Mouse (Mus musculus) midbrain, embryonic 15.5 days (tissue): ENCODE measurements at regions not wholly inside any gene's neighbourhood (a gene's known extent, or its start where the extent isn't known, plus 50 kb on each side); places are given as distances from the start of the nearest gene placed in this dataset.

Experiments
- ATAC-seq: fragments of 200-750 bp; cut with Nextera tagmentation; replicated peaks from 2 replicates; pipeline ENCODE4 v1.8.0; 2017; ENCODE audit warnings: moderate TSS enrichment
- H3K27ac ChIP-seq: fragments of 300-500 bp; sonication (generic); 2 replicates; pipeline ENCODE4 v1.5.1; 2015; ENCODE audit warnings: mild to moderate bottlenecking, inconsistent platforms
- H3K27me3 ChIP-seq: fragments of 300-500 bp; sonication (generic); replicated peaks from 2 replicates; pipeline ENCODE4 v1.6.1; 2015; ENCODE audit warnings: inconsistent platforms
- H3K36me3 ChIP-seq: fragments of 300-500 bp; sonication (generic); replicated peaks from 2 replicates; pipeline ENCODE4 v1.6.1; 2015; ENCODE audit warnings: inconsistent platforms
- H3K4me1 ChIP-seq: fragments of 300-500 bp; sonication (generic); 2 replicates; pipeline ENCODE4 v1.6.1; 2015; ENCODE audit warnings: inconsistent platforms
- H3K4me2 ChIP-seq: fragments of 300-500 bp; sonication (generic); 2 replicates; pipeline ENCODE4 v1.6.1; 2015; ENCODE audit warnings: inconsistent platforms, mild to moderate bottlenecking, moderate library complexity
- H3K4me3 ChIP-seq: fragments of 300-500 bp; sonication (generic); 2 replicates; pipeline ENCODE4 v1.5.1; 2015; ENCODE audit warnings: mild to moderate bottlenecking, inconsistent platforms
- H3K9ac ChIP-seq: fragments of 300-500 bp; sonication (generic); 2 replicates; pipeline ENCODE4 v1.6.1; 2015; ENCODE audit warnings: mild to moderate bottlenecking, inconsistent platforms
- H3K9me3 ChIP-seq: fragments of 300-500 bp; sonication (generic); 2 replicates; pipeline ENCODE4 v1.6.1; 2016; ENCODE audit warnings: inconsistent platforms
- WGBS: fragments of 180-500 bp; shearing (Covaris S2); methylation state at CpG from one replicate; pipeline ENCODE4 v1.1.7; 2015; ENCODE audit warnings: mixed read lengths; 5-methylcytosine and 5-hydroxymethylcytosine counted together

DNA sequence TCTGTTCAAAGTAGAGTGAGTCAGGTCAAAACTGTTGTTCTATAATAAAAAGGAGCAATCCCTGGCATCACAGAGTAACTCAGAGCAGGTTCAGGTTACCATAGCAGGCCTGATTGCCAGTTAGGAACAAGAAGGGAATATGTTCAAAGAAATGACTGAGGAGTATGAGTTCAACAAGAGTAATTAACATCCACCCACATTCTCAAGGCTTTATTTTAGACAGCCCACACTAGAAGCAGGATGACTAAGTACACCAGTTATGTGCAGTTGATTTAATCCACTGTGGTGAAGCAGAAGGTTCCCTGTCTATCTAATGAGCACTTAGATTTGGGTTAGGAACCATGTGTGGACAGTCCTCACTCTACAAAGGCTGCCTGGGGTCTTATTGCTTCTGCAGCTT lies 158.5 kb upstream of the Slc39a10 start:
- Histone ChIP-seq H3K4me3 (no peak overlapping the region), H3K4me2 (no peak overlapping the region), H3K36me3 (no peaks in the 10 kb centered on the region), H3K27ac (no peak overlapping the region), H3K9me3 (no peaks in the 10 kb centered on the region), H3K9ac (no peak overlapping the region), H3K4me1 (no peaks in the 10 kb centered on the region), H3K27me3 (no peaks in the 10 kb centered on the region)
- no peak for ATAC-seq

DNA sequence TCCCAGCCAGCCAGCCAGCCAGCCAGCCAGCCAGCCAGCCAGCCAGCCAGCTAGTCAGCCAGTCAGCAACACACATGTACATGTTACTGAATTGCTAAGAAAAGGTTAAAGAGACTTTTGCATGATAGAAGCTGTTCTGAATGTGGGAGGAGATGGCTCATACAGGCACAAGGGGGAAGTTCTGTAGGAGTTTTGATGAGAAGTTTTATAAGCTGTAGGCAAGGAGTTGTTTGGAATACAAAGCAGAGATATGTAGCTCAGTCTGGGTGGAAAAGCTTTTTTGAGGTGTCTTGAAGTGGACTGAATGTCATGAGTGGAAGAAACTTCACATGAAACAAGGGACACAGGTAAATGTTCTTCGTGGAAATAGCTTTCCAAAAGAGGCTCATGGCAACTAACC lies 157.8 kb upstream of the Slc39a10 start:
- H3K4me2 ChIP-seq: no peak overlapping the region
- no peaks in the 10 kb centered on the region for H3K9me3 ChIP-seq
- no peaks in the 10 kb centered on the region for H3K36me3 ChIP-seq
- 79% methylated on average over 1 of the region's 1 CpGs for WGBS
- H3K4me1 ChIP-seq: no peaks in the 10 kb centered on the region
- H3K27me3 ChIP-seq: no peaks in the 10 kb centered on the region
- no peak overlapping the region for H3K9ac ChIP-seq
- ATAC-seq: no peak
- H3K4me3 ChIP-seq: no peak overlapping the region
- H3K27ac ChIP-seq: no peak overlapping the region

DNA sequence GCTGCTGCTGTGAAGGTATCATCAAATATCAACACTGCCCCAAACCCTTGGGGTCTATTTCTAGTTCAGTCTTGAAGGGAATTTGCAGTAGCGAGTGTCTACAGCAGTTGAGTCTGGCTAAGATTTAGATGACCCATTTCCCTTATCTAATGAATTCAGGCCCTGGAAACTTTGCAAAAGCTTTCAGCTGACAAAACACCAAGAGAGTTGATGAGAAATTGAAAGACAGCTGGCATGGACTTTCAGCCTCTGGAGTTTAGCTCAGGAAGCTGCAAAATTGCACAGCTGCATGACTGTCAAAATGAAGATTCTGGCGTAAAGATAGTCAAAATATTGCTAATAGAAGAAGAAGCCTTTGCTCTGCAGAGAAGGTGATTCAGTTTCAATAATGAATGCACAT lies 144.9 kb upstream of the Slc39a10 start:
- H3K4me3 ChIP-seq: no peak overlapping the region
- H3K4me2 ChIP-seq: no peak overlapping the region
- H3K27me3 ChIP-seq: no peaks in the 10 kb centered on the region
- WGBS: 81% methylated on average over 2 of the region's 2 CpGs
- no peak overlapping the region for H3K9ac ChIP-seq
- no peaks in the 10 kb centered on the region for H3K36me3 ChIP-seq
- no peak overlapping the region for H3K27ac ChIP-seq
- no peaks in the 10 kb centered on the region for H3K9me3 ChIP-seq
- H3K4me1 ChIP-seq: no peaks in the 10 kb centered on the region
- no peak for ATAC-seq

DNA sequence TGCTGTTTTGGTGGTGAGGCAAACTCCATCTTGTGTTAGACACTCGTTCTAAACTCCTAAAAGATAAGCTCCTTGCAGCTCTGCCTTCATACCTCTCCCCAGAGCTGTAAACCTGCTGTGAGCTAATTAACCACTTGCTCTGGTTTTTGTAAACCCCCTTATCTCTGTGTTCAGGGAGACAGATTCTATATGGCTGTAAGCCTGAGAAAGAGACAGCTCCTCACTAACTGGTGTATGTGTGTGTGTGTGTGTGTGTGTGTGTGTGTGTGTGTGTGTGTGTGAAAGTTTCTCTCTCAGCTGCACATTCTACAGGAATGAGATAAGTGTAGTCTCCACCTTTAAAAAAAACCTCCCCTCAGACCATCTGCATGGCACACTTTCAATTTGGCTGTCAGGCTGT lies 126.7 kb upstream of the Slc39a10 start:
- ATAC-seq: 0 out of 2 replicates have a peak, but pooled peaks have one; percentile 17
- Histone ChIP-seq H3K4me3 (no peak overlapping the region), H3K27ac (no peak overlapping the region), H3K27me3 (no peaks in the 10 kb centered on the region), H3K36me3 (no peaks in the 10 kb centered on the region), H3K4me1 (no peaks in the 10 kb centered on the region), H3K4me2 (no peak overlapping the region), H3K9ac (no peak overlapping the region), H3K9me3 (no peaks in the 10 kb centered on the region)
- 16% methylated on average over 1 of the region's 1 CpGs for WGBS

DNA sequence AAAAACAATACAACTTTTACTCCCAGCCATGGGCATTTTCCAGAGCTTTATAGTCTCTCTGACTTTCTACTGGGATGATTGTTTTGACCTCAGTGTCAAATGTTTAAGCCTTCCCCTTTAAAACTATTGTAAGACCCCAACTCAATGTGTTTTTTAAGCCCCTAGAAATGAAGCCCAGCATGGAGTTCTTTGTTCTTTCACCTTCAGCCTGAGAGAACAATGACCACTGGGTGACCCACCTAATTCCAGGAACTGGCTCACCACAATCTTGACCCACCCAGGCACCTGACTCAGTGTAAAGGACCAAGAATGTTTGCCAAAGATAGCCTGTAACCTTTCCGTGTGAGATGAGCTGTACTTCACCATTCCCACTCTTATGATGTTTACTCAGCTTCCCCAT lies 121.9 kb upstream of the Slc39a10 start:
- Histone ChIP-seq H3K4me2 (no peak overlapping the region), H3K9me3 (no peaks in the 10 kb centered on the region), H3K9ac (no peak overlapping the region), H3K27ac (no peak overlapping the region), H3K4me3 (no peak overlapping the region), H3K36me3 (no peaks in the 10 kb centered on the region), H3K27me3 (no peaks in the 10 kb centered on the region), H3K4me1 (no peaks in the 10 kb centered on the region)
- ATAC-seq: no peak
- 90% methylated on average over 1 of the region's 1 CpGs for WGBS

DNA sequence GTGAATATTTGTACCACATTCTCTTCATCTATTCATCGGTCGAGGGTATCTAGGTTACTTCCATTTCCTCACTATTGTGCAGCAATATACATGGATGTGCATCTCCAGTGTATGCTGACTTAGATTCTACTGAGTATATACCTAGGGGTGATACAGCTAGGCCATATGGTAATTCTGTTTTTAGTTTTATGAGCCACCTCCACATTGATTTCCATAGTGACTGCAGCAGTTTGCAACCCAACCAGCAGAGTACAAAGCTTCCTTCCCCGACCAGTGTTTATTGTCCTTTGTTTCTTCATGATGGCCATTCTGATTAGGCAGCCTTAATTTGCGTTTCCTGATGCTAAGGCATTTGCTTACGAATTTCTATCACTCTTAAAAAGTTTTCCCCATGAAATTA lies 111.1 kb upstream of the Slc39a10 start:
- H3K27me3 ChIP-seq: no peaks in the 10 kb centered on the region
- H3K4me3 ChIP-seq: no peak overlapping the region
- no peak overlapping the region for H3K27ac ChIP-seq
- no peaks in the 10 kb centered on the region for H3K9me3 ChIP-seq
- 80% methylated on average over 5 of the region's 5 CpGs for WGBS
- no peak overlapping the region for H3K4me2 ChIP-seq
- no peak for ATAC-seq
- H3K36me3 ChIP-seq: no peaks in the 10 kb centered on the region
- no peak overlapping the region for H3K9ac ChIP-seq
- H3K4me1 ChIP-seq: no peaks in the 10 kb centered on the region

DNA sequence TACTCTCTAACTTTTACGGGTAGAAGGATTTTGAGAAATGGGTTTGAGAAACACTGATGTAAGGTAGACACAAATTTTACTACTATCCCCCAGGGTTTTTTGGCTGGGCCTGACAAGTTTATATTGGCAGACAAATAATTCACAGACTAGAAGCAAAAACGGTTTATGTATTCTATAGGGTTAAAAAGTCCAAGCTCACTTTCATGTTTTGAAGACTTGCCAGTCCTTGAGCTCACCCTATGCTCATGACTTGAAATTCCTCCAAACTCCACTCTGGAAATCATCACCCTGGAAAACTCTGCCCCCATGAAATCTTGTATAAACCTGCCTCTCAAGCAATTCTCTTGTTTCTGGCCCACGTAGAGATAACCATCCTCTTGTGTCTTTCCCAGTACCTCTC lies 106.7 kb upstream of the Slc39a10 start:
- H3K4me3 ChIP-seq: no peak overlapping the region
- H3K27me3 ChIP-seq: no peaks in the 10 kb centered on the region
- H3K9me3 ChIP-seq: no peaks in the 10 kb centered on the region
- no peak overlapping the region for H3K27ac ChIP-seq
- WGBS: 90% methylated on average over 3 of the region's 3 CpGs
- H3K9ac ChIP-seq: no peak overlapping the region
- H3K4me2 ChIP-seq: no peak overlapping the region
- ATAC-seq: no peak
- H3K36me3 ChIP-seq: no peaks in the 10 kb centered on the region
- H3K4me1 ChIP-seq: no peaks in the 10 kb centered on the region

DNA sequence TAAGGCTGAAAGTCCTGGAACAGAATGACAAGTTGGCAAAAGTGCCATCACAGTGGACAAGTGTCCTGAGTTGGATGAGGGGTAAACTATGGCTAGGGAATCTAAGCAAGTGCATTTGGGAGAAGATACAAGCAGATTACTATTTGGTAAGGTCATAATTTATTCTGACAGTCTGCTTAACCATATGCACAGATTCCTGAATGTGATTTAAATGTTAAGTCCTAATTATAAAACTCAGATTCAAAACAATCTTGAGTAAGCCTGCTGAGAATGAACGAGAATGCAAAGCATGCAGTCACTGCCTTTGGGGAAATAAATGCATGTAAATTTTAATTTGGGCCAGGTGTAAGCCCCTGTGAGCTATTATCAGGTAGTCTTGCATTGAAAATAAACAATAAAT lies 93.3 kb upstream of the Slc39a10 start:
- Histone ChIP-seq H3K27ac (no peak overlapping the region), H3K4me3 (no peak overlapping the region), H3K9ac (no peak overlapping the region), H3K4me2 (no peak overlapping the region), H3K4me1 (no peaks in the 10 kb centered on the region), H3K36me3 (no peaks in the 10 kb centered on the region), H3K27me3 (no peaks in the 10 kb centered on the region), H3K9me3 (no peaks in the 10 kb centered on the region)
- no peak for ATAC-seq
- WGBS: 60% methylated on average over 1 of the region's 1 CpGs

DNA sequence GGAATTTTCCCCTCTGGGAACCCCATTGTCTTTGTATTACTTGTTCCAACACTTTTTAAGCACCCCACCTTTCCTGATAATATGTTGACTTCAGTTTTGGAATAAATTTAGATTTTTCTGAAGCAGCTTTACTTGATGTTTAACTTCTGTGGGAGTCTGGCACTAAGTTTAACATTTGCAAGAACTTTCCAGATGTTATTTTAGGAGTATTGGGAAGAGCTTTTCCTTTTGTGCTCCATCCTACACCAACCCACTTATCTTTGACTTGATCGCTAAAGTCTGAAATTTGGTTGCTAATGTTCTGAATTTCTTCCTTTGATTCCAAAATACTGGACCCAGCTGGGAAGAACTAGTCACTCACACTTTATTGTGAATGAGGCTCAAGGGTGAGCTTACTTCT lies 90.4 kb upstream of the Slc39a10 start:
- Histone ChIP-seq H3K9me3 (no peaks in the 10 kb centered on the region), H3K4me3 (no peak overlapping the region), H3K27me3 (no peaks in the 10 kb centered on the region), H3K9ac (no peak overlapping the region), H3K36me3 (no peaks in the 10 kb centered on the region), H3K4me2 (no peak overlapping the region), H3K4me1 (no peaks in the 10 kb centered on the region), H3K27ac (no peak overlapping the region)
- no peak for ATAC-seq
- WGBS: 92% methylated on average over 1 of the region's 1 CpGs

DNA sequence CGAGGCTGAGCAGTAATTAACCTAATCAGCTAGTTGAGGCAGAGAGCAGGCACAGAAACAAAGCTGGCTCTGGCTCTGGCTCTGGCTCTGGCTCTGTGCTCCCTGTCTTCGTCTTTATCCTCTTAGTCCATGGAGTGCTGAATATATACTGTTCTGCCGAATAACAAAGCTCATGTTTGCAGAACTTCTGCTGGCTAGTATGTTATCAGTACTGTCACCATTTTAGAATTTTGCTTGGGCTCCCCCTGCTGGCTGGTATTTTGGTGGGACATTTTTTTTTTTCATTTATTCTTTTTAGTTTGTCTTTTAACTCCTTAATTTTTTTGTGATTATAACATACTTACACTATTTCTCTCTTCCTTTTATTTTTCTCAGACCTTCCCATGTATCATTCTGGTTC lies 77.8 kb upstream of the Slc39a10 start:
- Histone ChIP-seq H3K36me3 (no peaks in the 10 kb centered on the region), H3K27ac (no peak overlapping the region), H3K4me2 (no peak overlapping the region), H3K9me3 (no peaks in the 10 kb centered on the region), H3K4me1 (peaks cover 17% of the 10 kb centered on the region), H3K9ac (no peak overlapping the region), H3K27me3 (no peaks in the 10 kb centered on the region), H3K4me3 (no peak overlapping the region)
- 64% methylated on average over 3 of the region's 3 CpGs for WGBS
- ATAC-seq: no peak

DNA sequence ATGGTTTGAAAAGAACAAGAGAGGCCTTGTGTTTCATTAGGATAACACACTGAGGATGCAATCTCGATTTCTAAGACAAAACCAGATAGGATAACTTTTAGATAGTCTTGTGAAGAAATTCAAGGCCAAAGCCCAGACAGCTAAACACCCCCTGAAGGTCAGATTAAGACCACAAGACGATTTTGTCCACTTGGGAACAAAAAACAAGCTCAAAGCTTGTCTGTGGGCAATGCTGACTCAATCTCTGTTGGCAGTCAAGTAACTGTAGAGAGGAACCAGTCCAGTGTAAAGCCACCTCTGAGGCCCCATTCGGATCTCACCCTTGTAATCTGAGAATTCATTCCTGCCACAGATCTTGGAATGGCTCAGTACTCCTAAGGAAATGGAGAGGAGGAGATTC lies 75.7 kb upstream of the Slc39a10 start:
- Histone ChIP-seq H3K4me1 (peaks cover 17% of the 10 kb centered on the region), H3K4me3 (no peak overlapping the region), H3K36me3 (no peaks in the 10 kb centered on the region), H3K27me3 (no peaks in the 10 kb centered on the region), H3K9me3 (no peaks in the 10 kb centered on the region), H3K27ac (no peak overlapping the region), H3K4me2 (no peak overlapping the region), H3K9ac (no peak overlapping the region)
- WGBS: 66% methylated on average over 3 of the region's 3 CpGs
- no peak for ATAC-seq

DNA sequence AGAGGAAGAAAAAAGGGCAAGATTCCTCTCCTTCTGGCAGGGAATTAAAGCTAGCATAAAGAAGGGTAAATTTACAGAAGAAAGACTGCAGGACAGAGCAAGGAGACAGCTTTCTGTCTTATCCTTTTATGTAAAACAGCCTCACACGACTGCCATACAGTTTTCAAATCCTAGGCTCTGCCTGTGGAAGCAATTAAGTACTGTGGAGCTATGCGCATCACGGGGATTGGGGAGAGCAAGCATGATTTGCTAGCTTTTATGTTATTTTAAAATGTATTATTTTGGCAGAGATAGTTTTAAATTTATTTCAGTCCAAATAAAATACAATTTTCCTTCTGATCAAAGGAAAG lies 74.2 kb upstream of the Slc39a10 start:
- WGBS: 48% methylated on average over 3 of the region's 3 CpGs
- Histone ChIP-seq H3K27ac (0 out of 2 replicates have a peak overlapping the region, but pooled peaks have one; percentile 44), H3K36me3 (no peaks in the 10 kb centered on the region), H3K4me2 (no peak overlapping the region), H3K4me3 (no peak overlapping the region), H3K27me3 (no peaks in the 10 kb centered on the region), H3K4me1 (peaks cover 17% of the 10 kb centered on the region), H3K9ac (no peak overlapping the region), H3K9me3 (no peaks in the 10 kb centered on the region)
- peak; percentile 88 for ATAC-seq

DNA sequence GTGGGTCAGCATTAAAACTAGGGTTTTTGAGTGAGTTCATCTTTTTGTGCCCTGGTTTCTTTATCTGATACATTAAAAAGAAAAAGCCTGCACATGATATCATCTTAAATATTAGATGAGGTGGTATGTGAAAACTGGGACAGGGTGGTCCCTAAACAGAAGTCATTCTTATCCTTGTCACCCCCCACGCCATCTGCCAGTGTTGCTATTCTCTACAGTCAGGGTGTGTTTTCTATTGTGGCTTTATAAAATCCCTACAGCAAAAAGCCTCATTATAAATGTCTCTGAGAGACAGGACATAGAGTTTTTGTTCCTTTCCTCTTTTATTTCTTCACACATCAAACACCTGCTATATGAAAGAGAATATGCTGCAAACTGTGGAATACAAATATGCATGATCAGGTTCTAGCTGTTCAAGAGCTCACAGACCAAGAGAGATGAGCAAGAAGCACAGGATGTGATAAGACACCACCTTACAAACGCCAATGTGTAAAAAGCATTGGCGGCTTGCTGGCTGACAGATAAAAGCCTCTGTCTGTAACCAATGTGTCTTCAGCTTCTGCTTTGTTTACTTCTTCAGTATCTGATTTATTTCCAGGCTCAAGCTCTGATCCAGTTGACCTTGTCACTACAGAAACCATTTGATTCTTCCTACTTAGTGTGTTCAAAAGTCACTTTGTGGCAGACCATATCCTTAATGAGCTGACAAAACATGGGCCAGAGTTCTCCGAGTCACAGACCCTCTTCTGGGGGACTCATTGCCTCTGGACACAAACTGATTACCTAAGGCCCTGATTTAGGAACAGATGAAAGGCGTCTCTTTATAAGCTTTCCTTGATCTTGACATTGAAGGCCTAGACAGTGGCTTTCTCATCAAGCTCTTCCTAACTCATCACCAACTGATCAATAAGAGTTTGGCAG lies 73.6 kb upstream of the Slc39a10 start:
- Histone ChIP-seq H3K4me3 (no peak overlapping the region), H3K4me1 (peaks cover 17% of the 10 kb centered on the region), H3K36me3 (no peaks in the 10 kb centered on the region), H3K27ac (0 out of 2 replicates have a peak overlapping the region, but pooled peaks have one; percentile 44), H3K9me3 (no peaks in the 10 kb centered on the region), H3K27me3 (no peaks in the 10 kb centered on the region), H3K4me2 (no peak overlapping the region), H3K9ac (no peak overlapping the region)
- WGBS: 41% methylated on average over 5 of the region's 5 CpGs
- peak; percentile 78 for ATAC-seq
